Mouse (Mus musculus): ENCODE measurements at regions not wholly inside any gene's neighbourhood (a gene's known extent, or its start where the extent isn't known, plus 50 kb on each side); places are given as distances from the start of the nearest gene placed in this dataset.

DNA sequence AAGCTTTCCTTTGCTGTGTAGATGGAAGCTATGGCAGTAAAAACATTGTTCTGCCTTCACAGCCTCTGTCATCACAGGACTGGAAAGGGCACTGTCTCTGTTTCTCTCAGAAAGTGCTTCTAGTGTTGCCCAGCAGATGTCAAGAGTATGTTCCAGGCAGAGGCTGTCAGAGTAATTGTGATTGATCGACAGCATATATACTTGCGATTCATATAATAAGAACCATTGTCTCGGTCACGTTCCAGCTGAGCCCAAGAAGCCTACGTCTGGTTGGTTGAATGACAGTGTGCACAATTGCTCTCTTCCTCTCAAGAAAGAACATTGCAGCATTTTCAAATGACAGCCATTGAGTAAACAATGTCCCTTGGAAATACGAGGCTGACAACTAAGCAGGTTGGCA, 284.7 kb upstream of the Nrsn1 start:
- no peak for DNase-seq (ENCODE audit: low spot score)

DNA sequence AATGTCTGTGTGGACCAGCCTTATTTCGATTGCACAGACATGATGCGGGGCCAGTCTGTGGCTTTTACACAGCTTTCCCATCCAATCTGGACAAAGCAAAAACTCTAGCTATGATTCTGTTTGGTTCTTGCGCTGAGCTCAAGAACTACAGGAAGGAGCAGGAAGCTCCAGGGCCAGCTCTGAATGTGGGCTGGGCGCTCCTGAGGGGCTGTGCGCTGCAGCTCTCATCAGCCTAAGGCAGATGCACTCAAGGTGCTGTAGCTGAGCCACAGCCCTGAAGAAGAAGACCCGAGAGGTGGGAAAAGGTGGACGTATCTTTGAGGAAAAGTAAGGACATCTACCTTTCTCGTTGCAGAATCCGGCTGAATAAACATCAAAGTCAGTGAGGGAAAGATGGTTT, 278.2 kb upstream of the Nrsn1 start:
- no peak for DNase-seq (ENCODE audit: low spot score)

DNA sequence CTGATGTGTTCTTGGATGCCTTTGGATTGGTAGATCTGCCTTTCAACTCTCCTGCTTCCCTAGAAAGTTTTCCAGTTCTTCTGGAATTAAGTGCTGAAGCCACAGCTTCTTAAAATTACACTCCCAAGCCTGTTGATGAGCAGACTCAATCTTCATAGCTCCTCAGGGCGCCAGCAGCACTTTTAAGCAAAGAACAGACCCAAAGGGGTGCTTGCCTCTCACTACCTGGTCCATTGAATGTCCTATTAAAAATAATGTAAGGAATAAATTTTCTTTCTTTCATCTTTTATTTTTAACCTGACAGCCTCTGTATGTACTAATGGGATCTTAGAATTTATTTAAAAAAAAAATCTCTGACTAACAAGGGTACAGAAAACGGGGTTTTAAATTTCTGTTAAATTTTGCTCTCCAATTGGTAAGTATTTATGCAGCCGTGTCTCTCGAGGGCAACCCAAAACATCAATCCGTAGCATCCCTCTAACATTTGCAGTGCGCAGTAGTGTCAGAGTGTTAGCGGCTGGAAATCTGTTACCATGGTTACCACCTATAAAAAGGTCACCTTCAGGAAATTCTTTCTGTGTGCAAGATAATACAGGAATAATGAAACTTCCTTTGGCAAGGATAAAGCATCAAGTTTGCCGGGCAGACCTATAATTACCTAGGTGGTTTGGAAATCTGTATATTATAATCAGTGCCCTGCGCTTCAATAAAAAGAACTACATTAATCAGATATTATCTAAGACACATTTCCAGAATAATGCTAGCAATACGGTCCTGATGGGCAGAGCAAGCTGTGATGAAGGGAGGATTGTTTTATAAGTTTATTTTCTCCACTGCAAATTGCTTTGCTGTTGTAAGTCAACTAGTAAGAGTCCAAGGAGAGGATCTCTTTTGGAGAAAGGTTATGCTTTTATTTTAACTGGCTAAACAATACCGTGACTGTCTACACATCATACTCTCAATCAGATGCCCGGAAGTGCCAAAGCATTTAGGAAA, 277.1 kb upstream of the Nrsn1 start:
- DNase-seq (ENCODE audit: low spot score), result no peak

DNA sequence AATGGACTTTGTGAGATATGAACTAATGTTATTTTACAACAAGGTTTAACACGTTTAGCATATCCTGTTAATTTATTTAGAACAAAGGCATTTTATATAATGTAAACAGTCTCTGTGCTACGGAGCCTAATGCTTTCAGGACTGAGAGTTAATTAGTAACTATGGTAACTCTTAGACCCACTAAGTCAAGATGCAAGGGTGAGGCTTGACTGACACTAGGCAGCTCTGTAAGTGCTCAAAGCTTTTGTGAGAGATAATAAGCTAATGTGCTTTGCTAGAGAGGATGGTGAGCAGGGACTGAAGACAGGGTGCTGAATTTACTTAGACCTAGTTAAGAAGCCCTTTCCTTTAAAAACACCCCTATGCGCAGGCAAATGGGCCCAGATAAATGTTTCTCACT, 253.8 kb upstream of the Nrsn1 start:
- DNase-seq (ENCODE audit: low spot score), result no peak

DNA sequence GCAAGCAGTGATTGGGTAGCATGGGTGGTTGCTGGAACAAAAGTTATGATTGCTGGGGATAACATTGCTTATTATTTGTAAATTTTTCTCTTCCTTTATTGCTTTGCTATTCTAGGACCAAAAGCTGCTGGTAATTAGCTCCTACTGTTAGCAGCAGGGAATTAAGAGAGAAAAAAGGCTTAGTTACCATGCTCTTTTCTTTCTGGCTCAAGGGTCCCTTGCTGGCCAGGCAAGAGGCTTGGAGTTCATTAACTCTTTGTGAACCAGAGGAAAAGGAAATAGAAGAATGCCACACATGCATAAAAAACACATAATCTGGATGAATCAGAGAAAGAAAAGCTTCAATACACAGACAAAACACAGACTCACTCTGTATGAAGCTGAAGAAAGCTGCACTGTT, 237.1 kb upstream of the Nrsn1 start:
- no peak for DNase-seq (ENCODE audit: low spot score)

DNA sequence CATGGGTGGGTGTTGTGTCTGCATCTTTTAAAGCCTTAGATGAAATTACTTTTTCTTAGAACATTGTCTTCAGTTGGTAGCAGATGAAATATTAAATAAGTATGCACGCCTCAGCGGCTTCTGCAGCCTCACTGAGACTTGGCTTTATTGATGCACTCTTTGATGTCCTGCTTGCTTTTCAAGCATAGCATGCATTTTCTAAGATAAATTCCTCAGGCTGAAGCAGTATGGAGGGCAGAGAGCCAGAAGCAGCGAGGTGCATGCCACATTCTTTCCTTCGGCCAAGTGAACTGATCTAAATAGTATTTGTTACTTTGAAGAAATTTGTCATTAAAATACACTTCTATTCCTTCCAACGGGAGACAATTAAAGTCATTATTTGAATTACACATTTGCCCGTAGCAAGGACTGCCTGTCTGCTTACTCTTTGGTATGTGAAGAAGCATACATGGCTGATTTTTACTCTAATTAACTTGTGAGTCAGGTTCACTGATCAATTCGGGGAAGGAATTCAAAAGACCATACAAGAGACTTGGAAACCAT, 224.3 kb upstream of the Nrsn1 start:
- DNase-seq (ENCODE audit: low spot score), result no peak

DNA sequence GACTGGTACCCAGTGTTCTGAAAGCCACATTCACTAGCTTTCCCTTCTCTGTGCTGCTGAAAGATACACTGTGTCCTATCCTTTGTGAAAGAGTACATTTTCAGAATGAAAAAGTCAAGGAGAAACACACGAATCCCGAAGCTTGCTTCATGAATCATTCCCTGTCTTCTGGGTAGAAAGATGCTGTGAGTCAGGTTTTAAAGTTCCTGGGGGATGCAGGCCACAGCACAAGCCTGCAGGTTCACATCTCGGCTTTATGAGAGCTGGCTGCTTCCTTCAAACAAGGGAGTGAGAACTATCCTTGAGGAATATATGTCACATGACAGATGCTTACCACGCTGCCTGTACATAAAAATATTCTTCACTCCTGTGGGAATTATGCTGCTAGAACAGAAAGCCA, 219.7 kb upstream of the Nrsn1 start:
- no peak for DNase-seq (ENCODE audit: low spot score)

DNA sequence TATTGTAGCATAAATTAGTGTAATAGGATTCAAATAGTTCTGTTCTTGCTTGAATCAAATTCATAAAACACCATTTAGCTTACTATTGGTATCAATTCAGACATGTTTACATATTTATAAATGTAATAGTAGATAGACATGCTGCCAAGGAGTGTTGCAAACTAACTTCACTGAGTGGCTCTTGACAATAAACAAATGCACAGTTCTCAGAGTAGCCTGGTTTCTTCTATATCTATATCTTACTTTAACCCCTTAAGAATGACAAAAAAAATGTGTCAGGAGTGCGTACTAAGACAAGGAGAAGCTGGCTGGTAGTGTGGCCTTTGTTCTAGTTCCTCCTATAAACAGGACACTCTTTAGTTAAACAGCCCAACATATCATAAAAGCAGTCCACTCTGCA, 213.0 kb upstream of the Nrsn1 start:
- no peak for DNase-seq (ENCODE audit: low spot score)

DNA sequence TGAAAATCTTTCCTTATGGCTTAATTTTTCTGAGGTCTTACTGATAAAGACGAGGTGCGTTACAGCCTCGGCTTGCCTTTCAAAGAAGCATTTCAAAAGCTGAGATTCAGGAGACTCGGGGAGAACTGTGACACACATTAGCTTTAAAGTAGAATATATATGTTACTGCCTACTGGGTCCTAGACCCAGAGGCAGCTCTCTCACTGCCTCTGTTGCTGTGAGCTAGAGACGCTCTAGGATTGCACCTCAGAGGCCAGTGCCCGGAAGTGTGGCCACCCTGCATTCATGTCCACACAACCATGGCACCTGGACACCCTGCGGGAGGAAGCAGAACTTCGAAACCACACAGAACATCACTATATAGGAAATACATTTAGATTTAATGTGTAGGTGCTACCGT, 181.6 kb upstream of the Nrsn1 start:
- DNase-seq (ENCODE audit: low spot score), result no peak

DNA sequence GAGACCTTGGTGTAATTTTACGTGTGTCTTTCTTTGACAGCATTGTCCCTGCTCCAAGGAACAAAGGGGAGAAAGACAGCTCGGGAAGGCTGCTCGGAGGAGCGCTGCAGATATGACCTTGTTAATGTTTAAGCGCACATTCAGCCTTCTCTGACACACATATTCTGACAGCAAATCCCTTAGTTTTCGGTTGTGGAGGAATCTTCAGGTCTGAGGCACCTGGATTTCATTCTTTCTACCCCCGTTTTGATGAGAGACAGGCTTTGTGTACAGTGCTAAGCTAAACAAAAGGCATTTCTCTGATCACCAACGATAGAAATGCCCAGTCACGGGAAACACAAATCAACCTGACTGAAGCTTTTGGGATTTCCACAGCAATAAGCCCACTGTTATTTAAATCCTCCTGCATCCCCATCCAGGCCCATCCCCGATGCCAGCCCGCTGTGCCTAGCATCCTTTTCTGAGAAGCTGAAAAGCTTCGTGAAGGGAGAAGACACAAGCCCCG, 181.1 kb upstream of the Nrsn1 start:
- DNase-seq (ENCODE audit: low spot score), result no peak

DNA sequence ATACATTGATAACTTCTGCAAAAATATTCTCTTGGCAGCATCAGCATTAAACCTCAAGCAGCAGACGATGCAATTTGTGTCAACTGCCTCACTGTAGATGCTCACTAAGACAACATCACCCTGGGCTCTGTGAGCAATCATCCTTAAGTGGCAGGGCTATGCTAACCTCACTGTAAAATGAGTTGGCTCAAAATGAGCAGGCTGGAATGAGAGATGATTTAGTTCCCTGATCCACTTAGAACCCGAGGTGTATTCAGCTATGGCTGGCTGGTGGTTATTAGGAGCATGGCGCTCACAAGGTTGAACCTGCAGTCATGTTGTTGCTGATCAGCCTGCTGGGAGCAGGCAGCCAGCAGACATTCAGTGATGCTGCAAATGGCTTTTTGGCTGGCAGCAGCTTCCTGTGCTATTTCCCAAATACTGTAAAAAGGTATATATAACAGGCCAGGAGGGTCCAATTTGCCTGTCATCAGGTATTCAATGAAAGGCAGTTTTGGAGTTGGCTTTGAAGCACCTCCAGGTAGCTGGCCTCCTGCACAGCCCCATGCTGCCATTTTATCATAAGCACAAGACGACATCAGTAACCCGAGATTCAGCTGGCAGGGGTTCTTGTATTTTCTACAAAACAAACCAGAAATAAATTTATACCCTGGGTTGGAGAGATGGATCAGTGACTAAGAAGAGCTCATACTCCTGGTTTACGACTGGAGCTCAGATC, 159.6 kb upstream of the Nrsn1 start:
- no peak for DNase-seq (ENCODE audit: low spot score)

DNA sequence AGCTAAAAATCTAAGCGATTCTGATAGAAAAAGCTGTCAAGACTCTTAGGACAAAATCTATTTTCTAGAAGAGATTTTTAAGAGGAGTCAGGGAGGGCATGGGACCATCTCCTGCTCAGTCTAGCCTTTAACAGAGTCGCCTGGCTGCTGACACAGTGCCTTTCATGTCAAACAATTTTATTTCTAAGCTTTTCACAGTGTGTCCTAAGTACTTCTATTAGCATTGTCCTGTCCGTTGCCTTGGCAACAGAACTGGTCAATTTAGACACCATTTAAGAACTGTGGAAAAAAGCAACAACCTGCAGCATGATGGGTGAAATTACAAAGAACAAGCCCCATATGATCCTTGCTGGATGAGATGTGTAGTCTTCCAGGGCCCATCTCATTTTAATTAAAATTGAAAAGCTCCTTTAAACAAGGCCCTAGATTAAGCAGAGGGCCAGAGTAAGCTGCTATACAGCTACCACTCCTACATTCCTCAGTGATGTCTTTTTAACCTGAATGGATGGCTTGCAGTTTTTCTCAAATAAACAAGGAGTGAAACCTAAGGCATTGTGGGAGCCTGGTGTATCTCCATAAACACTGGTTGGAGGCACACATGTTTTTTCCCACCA, 133.0 kb upstream of the Nrsn1 start:
- DNase-seq (ENCODE audit: low spot score), result no peak

DNA sequence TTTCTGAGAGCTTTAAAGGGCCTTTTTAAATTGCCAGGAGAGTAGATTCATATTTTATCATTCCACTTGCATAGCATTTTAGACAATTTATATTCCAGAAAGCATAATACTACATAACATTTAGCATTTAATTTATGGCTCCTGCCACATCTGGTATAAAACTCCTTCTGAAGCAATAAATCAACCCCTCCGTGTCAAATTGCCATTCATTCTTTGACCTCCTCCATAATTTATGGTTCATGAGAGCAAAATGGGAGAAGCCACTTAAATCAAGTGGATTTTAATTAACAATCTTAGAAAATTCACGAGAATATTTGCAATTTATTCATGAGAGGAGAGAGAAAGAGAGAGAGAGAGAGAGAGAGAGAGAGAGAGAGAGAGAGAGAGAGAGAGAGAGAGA, 132.4 kb upstream of the Nrsn1 start:
- no peak for DNase-seq (ENCODE audit: low spot score)

DNA sequence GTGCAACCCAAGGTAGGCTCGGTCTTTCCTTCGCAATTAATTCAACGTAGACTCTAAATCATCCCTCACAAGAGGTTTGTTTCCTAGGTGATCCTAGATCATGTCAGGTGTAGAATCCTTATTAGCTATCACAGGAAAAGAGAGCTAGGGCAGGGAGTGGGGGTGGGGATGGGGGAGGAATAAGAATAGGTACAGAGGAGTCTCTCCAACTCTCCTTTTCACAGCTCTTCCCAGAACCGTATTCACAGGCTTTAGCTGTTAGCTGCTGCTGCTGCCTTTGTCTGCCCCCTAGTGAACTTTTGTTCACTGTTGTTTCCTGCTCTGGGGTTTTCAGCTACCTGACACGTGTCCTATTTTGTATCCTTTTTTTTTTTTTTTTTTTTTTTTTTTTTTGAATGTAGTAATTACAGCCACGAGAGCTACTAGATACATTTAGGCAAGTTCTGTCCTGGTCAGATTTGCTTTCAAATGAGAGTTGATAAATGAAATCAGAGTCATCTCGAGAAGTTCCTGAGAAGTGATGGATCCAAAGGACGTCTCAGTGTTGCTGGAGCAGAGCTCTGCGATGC, 131.7 kb upstream of the Nrsn1 start:
- peak; percentile 3 for DNase-seq (ENCODE audit: low spot score)

DNA sequence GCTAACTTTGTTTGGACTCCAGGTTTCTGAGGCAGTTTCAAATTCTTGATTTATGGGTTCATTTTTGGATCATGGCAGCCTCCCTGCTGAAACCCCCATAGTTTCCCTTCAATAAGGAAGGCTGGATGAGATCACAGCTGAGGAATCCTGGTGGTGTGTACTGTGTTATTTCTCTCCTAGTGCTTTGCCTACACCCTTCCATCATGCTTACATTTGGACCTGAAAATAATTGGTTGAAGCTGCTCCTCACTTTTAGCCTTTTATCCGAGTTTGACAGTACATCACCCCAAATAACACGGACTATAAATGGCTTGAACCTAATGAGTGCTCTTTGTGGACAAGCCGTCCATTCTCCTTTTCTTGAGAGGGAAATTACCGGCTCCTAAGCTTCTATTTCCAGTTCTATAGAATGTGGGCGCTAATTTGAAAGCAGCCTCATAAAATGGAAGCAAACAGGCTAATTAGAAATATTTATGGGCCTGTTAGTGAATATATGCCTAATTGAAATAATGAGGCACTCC, 122.5 kb upstream of the Nrsn1 start:
- DNase-seq (ENCODE audit: low spot score), result no peak

DNA sequence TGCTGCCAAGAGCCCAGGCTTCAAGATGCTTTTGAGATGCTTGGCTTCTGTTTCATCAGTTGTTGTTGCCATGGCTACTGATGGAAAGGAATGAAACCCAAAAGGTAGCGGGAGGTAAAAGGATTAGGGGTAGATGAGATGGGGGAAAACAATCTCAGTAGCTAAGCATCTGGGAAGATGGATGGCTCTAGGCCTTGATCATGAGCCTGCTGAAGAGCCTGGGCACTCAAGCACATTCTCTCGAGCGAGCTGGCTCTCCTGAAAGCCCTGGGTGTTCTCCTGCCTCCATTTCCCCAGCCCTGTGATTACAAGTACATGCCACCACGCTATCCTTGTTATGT, 92.3 kb upstream of the Nrsn1 start:
- no peak for DNase-seq (ENCODE audit: low spot score)

DNA sequence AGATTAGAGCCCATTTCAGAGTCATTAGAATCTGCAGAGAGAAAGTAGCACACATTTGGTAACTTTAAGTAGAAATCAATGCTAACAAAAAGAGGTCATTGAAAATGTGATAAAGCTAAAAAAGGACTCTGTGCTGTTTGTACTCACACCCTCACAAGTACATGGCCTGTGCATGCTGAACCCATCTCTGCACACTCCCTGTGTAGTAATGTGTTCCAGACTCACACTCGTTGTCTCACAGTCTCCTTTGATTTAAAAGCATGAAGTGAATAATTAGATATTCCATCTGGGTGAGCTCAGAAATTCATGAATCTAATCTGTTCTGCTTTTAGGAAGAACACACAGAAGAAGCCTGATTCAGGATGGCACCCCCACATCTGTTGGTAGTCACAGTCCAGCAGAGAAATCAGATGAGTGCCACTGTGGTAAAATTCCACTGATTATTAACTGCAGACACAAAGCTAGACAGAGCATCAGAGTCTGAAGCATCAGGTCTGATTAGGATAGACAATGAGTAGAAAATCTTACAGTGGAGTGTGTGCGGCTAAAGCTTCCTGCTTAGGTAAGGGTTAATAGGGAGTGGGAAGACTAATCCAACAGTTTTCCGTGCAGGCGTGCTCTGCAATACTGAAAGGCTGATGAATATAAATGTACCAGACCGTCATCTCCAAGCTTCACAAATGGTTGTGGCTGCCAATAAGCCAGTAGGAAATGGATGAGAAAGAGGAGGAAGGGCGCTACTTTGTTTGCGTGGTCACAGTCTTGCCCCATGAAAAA, 91.7 kb upstream of the Nrsn1 start:
- DNase-seq (ENCODE audit: low spot score), result no peak

DNA sequence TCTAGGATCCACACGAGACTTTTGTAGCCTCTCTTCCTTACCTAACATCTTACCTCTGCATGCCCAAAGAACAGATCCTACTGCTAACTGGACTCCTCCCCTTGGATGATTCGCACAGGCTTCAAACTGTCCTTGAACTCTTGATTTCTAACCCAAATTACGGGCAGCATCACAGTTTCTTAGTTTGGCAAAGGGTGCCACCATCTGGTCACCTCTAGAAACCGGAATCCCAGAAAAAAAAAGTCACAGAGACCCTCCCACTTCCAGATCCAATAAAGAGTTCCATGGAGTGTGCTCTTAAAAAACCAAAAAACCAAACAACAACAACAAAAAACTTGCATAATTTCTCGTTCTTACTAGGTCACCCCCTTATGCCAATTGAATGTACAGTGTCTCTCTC, 77.3 kb upstream of the Nrsn1 start:
- no peak for DNase-seq (ENCODE audit: low spot score)

DNA sequence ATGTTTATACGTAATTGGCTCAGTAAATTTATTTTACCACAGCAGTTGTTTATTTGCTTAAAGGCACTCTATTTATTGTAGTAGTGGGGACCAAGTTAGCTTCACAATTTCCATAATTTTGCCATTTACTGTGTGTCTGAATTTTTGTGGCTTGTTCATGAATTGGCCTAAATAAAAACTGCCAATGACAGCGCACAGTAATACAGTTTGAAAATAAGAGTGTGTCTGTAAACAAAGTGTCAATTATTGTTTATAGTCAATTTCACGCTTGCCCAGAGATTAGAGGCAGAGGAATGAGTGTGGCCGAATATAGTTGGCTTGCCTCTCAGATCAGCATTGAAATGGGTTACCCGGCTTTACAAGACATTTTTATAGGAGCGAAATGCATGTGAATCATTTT, 73.0 kb upstream of the Nrsn1 start:
- no peak for DNase-seq (ENCODE audit: low spot score)

DNA sequence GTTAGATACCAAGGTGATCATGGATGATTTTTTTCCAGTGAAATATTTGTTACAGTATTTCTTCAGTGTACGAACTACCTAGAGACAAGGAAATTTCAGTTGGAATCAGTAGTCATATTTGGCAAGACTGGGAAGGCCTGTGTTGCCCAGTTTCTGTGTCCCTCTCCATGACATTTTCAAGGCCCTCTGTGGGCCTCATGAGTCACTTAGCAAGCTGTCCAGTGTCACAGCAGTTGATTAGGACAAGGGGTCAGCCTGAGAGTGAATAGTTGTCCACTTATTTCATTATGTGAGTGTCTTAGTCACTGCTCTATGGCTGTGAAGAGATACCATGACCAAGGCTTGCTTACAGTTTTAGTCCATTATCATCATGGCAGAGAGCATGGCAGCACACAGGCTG, 71.5 kb upstream of the Nrsn1 start:
- DNase-seq (ENCODE audit: low spot score), result no peak

DNA sequence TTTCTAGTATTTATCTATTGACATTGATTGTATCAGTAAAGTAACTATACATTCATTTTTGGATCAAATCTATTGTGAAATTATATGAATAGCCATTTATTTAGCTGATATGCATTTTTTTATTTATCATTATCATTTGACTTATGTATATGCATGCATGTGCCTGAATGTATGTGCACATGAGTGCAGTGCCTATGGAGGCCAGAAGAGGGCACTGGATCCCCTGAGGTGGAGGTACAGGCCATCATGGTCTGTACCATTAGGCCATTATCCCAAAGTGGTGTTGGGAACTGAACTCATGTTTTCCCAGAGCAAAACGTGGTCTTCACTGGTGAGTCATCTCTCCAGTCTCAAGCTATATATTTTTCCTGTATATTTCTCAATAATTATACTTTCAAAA, 63.5 kb upstream of the Nrsn1 start:
- DNase-seq (ENCODE audit: low spot score), result no peak

Measured in yolk sac, embryonic 10.5 days (tissue).